Mouse (Mus musculus) kidney, postnatal 25 days (tissue): ENCODE measurements around the gene Gm20767.
A peak's percentile ranks its signal among the peaks of the same experiment; 100 is the strongest.
"Not testable (repeated sequence)": the region's sequence is repeated elsewhere in the genome, so short reads cannot be mapped to it uniquely, and the experiment has no call there.

ENCODE experiments used
- DNase-seq, 2 experiments: peaks; one replicate each; pipeline ENCODE4 v3.0.0; 2021; ENCODE audit warnings: mixed read lengths in 2 of 2

Gene Gm20767

GRCm38 (mm10) chr13:120139946-120140345, at the start of gene Gm20767:
Gene Gm20767, plus strand, starts transcription at chr13:120140246.
- DNase-seq: not testable (repeated sequence)

- not testable (repeated sequence) for DNase-seq
These were observed 47.1 kb upstream of the Gm20767 start for GRCm38 (mm10) chr13:120092950-120093349.

GRCm38 (mm10) chr13:120096241-120096937, 43.7 kb upstream of the Gm20767 start:
- DNase-seq: peak in 1 of 2 experiments; percentile 4

- DNase-seq: not testable (repeated sequence)
These were observed 43.1 kb upstream of the Gm20767 start for GRCm38 (mm10) chr13:120096938-120097256.

GRCm38 (mm10) chr13:120099327-120099726, 40.7 kb upstream of the Gm20767 start:
- not testable (repeated sequence) for DNase-seq

GRCm38 (mm10) chr13:120106504-120106903, 33.5 kb upstream of the Gm20767 start:
- DNase-seq: not testable (repeated sequence)

- DNase-seq: not testable (repeated sequence)
These were observed 33.0 kb upstream of the Gm20767 start for GRCm38 (mm10) chr13:120107000-120107399.

GRCm38 (mm10) chr13:120142348-120142747, 2.3 kb downstream of the Gm20767 start:
- not testable (repeated sequence) for DNase-seq

GRCm38 (mm10) chr13:120149660-120150407, 9.8 kb downstream of the Gm20767 start:
- DNase-seq: not testable (repeated sequence)

- DNase-seq: not testable (repeated sequence)
These were observed 10.5 kb downstream of the Gm20767 start for GRCm38 (mm10) chr13:120150589-120150988.

- DNase-seq: peak in 1 of 2 experiments; percentile 3
These were observed 28.3 kb downstream of the Gm20767 start for GRCm38 (mm10) chr13:120168301-120168700.

- DNase-seq: not testable (repeated sequence)
These were observed 32.1 kb downstream of the Gm20767 start, which contains the start of gene Gm21818 for GRCm38 (mm10) chr13:120172133-120172532. Gene Gm21818, plus strand, starts transcription at chr13:120172433.

- not testable (repeated sequence) for DNase-seq
These were observed 56.3 kb downstream of the Gm20767 start for GRCm38 (mm10) chr13:120196189-120196821.
